Mouse (Mus musculus): ENCODE measurements at regions not wholly inside any gene's neighbourhood (a gene's known extent, or its start where the extent isn't known, plus 50 kb on each side); places are given as distances from the start of the nearest gene placed in this dataset.

GRCm38 (mm10) chr3:147284357-147284756 lies 432.2 kb downstream of the Ttll7 start:
- no peak overlapping the region for H3K27ac ChIP-seq (ENCODE audit: control insufficient read depth, low read depth, low read length)
- no peaks in the 10 kb centered on the region for H3K9me3 ChIP-seq (replicated peaks; ENCODE audit: insufficient read depth, low read length)
- no peak for TF ChIP-seq MYB (IDR thresholded peaks at IDR 0.05; ENCODE audit: low read depth, low read length)
- TF ChIP-seq CHD1 (IDR thresholded peaks at IDR 0.05; ENCODE audit: low read depth, low read length), result no peak
- no peak for TF ChIP-seq JUND (IDR thresholded peaks at IDR 0.05; ENCODE audit: low read depth, low read length)
- TF ChIP-seq TBP (IDR thresholded peaks at IDR 0.05; ENCODE audit: low read depth, low read length), result no peak
- no peaks in the 10 kb centered on the region; a peak in 1 of 4 replicates for H3K27me3 ChIP-seq (ENCODE audit: control insufficient read depth in 1 of 2, insufficient read depth in 2 of 2, low read length in 2 of 2)
- DNase-seq (ENCODE audit: low read depth, low spot score), result no peak
- no peak overlapping the region for H3K9ac ChIP-seq (ENCODE audit: control insufficient read depth, low read depth, low read length, poor library complexity, severe bottlenecking)
- H3K36me3 ChIP-seq (ENCODE audit: control insufficient read depth in 1 of 2, insufficient read depth in 2 of 2, low read length in 2 of 2), result no peaks in the 10 kb centered on the region
- no peaks in the 10 kb centered on the region for H3K4me1 ChIP-seq (ENCODE audit: control insufficient read depth in 1 of 2, insufficient read depth in 2 of 2, low read length in 2 of 2)
- H3K4me3 ChIP-seq (ENCODE audit: control insufficient read depth in 1 of 2, insufficient read depth in 1 of 2, low read depth in 2 of 2, low read length in 2 of 2), result no peak overlapping the region
- H3K79me2 ChIP-seq (ENCODE audit: control insufficient read depth, insufficient read depth, low read length, poor library complexity), result no peaks in the 10 kb centered on the region

- TF ChIP-seq NELFE (IDR thresholded peaks at IDR 0.05; ENCODE audit: low read depth, low read length) (no peak), POLR2AphosphoS2 (IDR thresholded peaks at IDR 0.05; ENCODE audit: low read length) (no peak), CHD2 (IDR thresholded peaks at IDR 0.05; ENCODE audit: low read length) (no peak), ZC3H11A (IDR thresholded peaks at IDR 0.05; ENCODE audit: low read depth, low read length) (no peak), MAFK (IDR thresholded peaks at IDR 0.05; ENCODE audit: borderline replicate concordance, low read depth, low read length) (no peak), SIN3A (IDR thresholded peaks at IDR 0.05; ENCODE audit: low read length) (no peak), E2F4 (IDR thresholded peaks at IDR 0.05; ENCODE audit: borderline replicate concordance, low read depth, low read length) (no peak)
- H3K79me2 ChIP-seq (ENCODE audit: control insufficient read depth, insufficient read depth, low read length, poor library complexity), result no peaks in the 10 kb centered on the region
- no peak overlapping the region for H3K9ac ChIP-seq (ENCODE audit: control insufficient read depth, low read depth, low read length, poor library complexity, severe bottlenecking)
- DNase-seq (ENCODE audit: low read depth, low spot score), result no peak
- H3K36me3 ChIP-seq (ENCODE audit: control insufficient read depth in 1 of 2, insufficient read depth in 2 of 2, low read length in 2 of 2), result no peaks in the 10 kb centered on the region
- no peak overlapping the region for H3K4me3 ChIP-seq (ENCODE audit: control insufficient read depth in 1 of 2, insufficient read depth in 1 of 2, low read depth in 2 of 2, low read length in 2 of 2)
- no peaks in the 10 kb centered on the region for H3K4me1 ChIP-seq (ENCODE audit: control insufficient read depth in 1 of 2, insufficient read depth in 2 of 2, low read length in 2 of 2)
- no peak overlapping the region for H3K27ac ChIP-seq (ENCODE audit: control insufficient read depth, low read depth, low read length)
- no peaks in the 10 kb centered on the region; a peak in 1 of 4 replicates for H3K27me3 ChIP-seq (ENCODE audit: control insufficient read depth in 1 of 2, insufficient read depth in 2 of 2, low read length in 2 of 2)
- no peaks in the 10 kb centered on the region for H3K9me3 ChIP-seq (replicated peaks; ENCODE audit: insufficient read depth, low read length)
These were observed 433.3 kb downstream of the Ttll7 start for GRCm38 (mm10) chr3:147285496-147285895.

- Histone ChIP-seq H3K36me3 (ENCODE audit: control insufficient read depth in 1 of 2, insufficient read depth in 2 of 2, low read length in 2 of 2) (no peaks in the 10 kb centered on the region), H3K79me2 (ENCODE audit: control insufficient read depth, insufficient read depth, low read length, poor library complexity) (no peaks in the 10 kb centered on the region), H3K4me1 (ENCODE audit: control insufficient read depth in 1 of 2, insufficient read depth in 2 of 2, low read length in 2 of 2) (no peaks in the 10 kb centered on the region), H3K9me3 (replicated peaks; ENCODE audit: insufficient read depth, low read length) (no peaks in the 10 kb centered on the region), H3K4me3 (ENCODE audit: control insufficient read depth in 1 of 2, insufficient read depth in 1 of 2, low read depth in 2 of 2, low read length in 2 of 2) (no peak overlapping the region), H3K27ac (ENCODE audit: control insufficient read depth, low read depth, low read length) (no peak overlapping the region), H3K27me3 (ENCODE audit: control insufficient read depth in 1 of 2, insufficient read depth in 2 of 2, low read length in 2 of 2) (no peaks in the 10 kb centered on the region), H3K9ac (ENCODE audit: control insufficient read depth, low read depth, low read length, poor library complexity, severe bottlenecking) (no peak overlapping the region)
- no peak for DNase-seq (ENCODE audit: low read depth, low spot score)
- TF ChIP-seq ETS1 (IDR thresholded peaks at IDR 0.05; ENCODE audit: low read depth, low read length), result no peak
- no peak for TF ChIP-seq ZMIZ1 (IDR thresholded peaks at IDR 0.05; ENCODE audit: low read depth, low read length)
- TF ChIP-seq POLR2AphosphoS5 (IDR thresholded peaks at IDR 0.05; ENCODE audit: borderline replicate concordance, low read depth, low read length), result no peak
- TF ChIP-seq MAZ (IDR thresholded peaks at IDR 0.05; ENCODE audit: low read depth, low read length), result no peak
- no peak for TF ChIP-seq TAL1 (IDR thresholded peaks at IDR 0.05; ENCODE audit: low read length)
- TF ChIP-seq MAFK (IDR thresholded peaks at IDR 0.05; ENCODE audit: borderline replicate concordance, low read depth, low read length), result no peak
- no peak for TF ChIP-seq MEF2A (IDR thresholded peaks at IDR 0.05; ENCODE audit: extremely low read depth, insufficient replicate concordance, low read depth, low read length, poor library complexity, severe bottlenecking)
- TF ChIP-seq SIN3A (IDR thresholded peaks at IDR 0.05; ENCODE audit: low read length), result no peak
- TF ChIP-seq RCOR1 (IDR thresholded peaks at IDR 0.05; ENCODE audit: low read depth, low read length), result no peak
- no peak for TF ChIP-seq CTCF (IDR thresholded peaks at IDR 0.05 in 2 of 3, conservative IDR thresholded peaks at IDR 0.05 in 1 of 3; ENCODE audit: control insufficient read depth in 1 of 3, insufficient read depth in 1 of 3, low read depth in 2 of 3, low read length in 3 of 3, poor library complexity in 1 of 3, severe bottlenecking in 1 of 3)
- no peak for TF ChIP-seq MYC (IDR thresholded peaks at IDR 0.05; ENCODE audit: low read depth, low read length)
- no peak for TF ChIP-seq NRF1 (IDR thresholded peaks at IDR 0.05; ENCODE audit: insufficient read depth, low read depth, low read length, poor library complexity, severe bottlenecking)
These were observed 435.3 kb downstream of the Ttll7 start for GRCm38 (mm10) chr3:147287503-147287902.

Measured in MEL (cell line).